ENCODE assay signal across 8 mouse cellular contexts in genomic region chr5:137569665-137570064, GRCm38 (mm10). TPM values are rescaled to one million over a fixed set of nuclear protein-coding genes. Genes with fewer than 3 reads are reported as not detected.
DNase-seq lines count a peak whose midpoint lies in the region.

Gene Tfr2 (plus strand): TSS chr5:137569840.

- DNase-seq in urinary bladder, postnatal 36 days (ENCODE audit: low spot score in 2 of 2): peak; percentile 28 to 56
- DNase-seq in urinary bladder, adult 2 months (ENCODE audit: low spot score): no peak
- DNase-seq in c-Kit-positive CD71-positive TER-119-positive erythroid progenitor cells, embryonic 14.5 days (ENCODE audit: low spot score): peak; percentile 89
- DNase-seq in heart, postnatal 4 days: peak; percentile 60
- DNase-seq in liver: peak; percentile 95
- DNase-seq in ovary, postnatal 36 days (ENCODE audit: low spot score): peak; percentile 49
- no peak for DNase-seq in right cerebral cortex, postnatal 4 days
- no peak for DNase-seq in cerebellum, adult 11 months

RNA-seq across cellular contexts. Expression of gene Tfr2, which starts in this region (rescaled TPM):
- 0.48 and 0.68 TPM in 2 replicates for polyA plus RNA-seq in urinary bladder, adult 2 months (2012; rRNA removed)
- total RNA-seq in heart, postnatal 4 days (2021): under 1 TPM in 1 of 2 experiments, not detected in 1; 0.10 TPM

Comparison
In these comparisons a context has a peak if more than half of its experiments do, and no peak if none do; other contexts are left out.
1. DNase-seq: peak in urinary bladder, postnatal 36 days (2 of 2), c-Kit-positive CD71-positive TER-119-positive erythroid progenitor cells, embryonic 14.5 days (single experiment), liver (single experiment) and ovary, postnatal 36 days (single experiment); none in urinary bladder, adult 2 months (single experiment), right cerebral cortex, postnatal 4 days (single experiment) and cerebellum, adult 11 months (single experiment).
2. Peak in DNase-seq in heart, postnatal 4 days; RNA of the gene not detected or under 1 TPM.